Mouse (Mus musculus): ENCODE data around the gene Gm28041. TPM values are rescaled to one million over a fixed set of nuclear protein-coding genes. Genes with fewer than 3 reads are reported as not detected.
"Not testable (repeated sequence)": the region's sequence is repeated elsewhere in the genome, so short reads cannot be mapped to it uniquely, and the experiment has no call there.

Gm28041 gene
- polyA plus RNA-seq, 1 experiment: not detected

- H3K9me3 ChIP-seq (replicated peaks; ENCODE audit: control insufficient read depth, insufficient read depth, low read length, poor library complexity, severe bottlenecking): no peaks in the 10 kb centered on the region
- H3K27ac ChIP-seq (ENCODE audit: insufficient read depth, low read length): no peak overlapping the region
- no peak overlapping the region for H3K9ac ChIP-seq (ENCODE audit: low read depth, poor library complexity, severe bottlenecking)
- no peaks in the 10 kb centered on the region for H3K27me3 ChIP-seq (ENCODE audit: control insufficient read depth, insufficient read depth, low read length, poor library complexity, severe bottlenecking)
- H3K4me1 ChIP-seq (ENCODE audit: control insufficient read depth, insufficient read depth, low read length): no peaks in the 10 kb centered on the region
- TF ChIP-seq POLR2A (IDR thresholded peaks at IDR 0.05; ENCODE audit: insufficient read depth, low read length) (no peak), EP300 (IDR thresholded peaks at IDR 0.05; ENCODE audit: insufficient read depth, low read depth, low read length) (0 out of 2 replicates have a peak, but pooled peaks have one; percentile 15), CTCF (IDR thresholded peaks at IDR 0.05; ENCODE audit: low read depth, low read length) (no peak)
- H3K36me3 ChIP-seq (ENCODE audit: control insufficient read depth, insufficient read depth, low read length, poor library complexity, severe bottlenecking): peaks cover 24% of the 10 kb centered on the region
- H3K4me3 ChIP-seq (ENCODE audit: low read depth, low read length): no peak overlapping the region
These were observed 40.2 kb upstream of the Gm28041 start for GRCm38 (mm10) chr13:67415759-67416158.

DNA sequence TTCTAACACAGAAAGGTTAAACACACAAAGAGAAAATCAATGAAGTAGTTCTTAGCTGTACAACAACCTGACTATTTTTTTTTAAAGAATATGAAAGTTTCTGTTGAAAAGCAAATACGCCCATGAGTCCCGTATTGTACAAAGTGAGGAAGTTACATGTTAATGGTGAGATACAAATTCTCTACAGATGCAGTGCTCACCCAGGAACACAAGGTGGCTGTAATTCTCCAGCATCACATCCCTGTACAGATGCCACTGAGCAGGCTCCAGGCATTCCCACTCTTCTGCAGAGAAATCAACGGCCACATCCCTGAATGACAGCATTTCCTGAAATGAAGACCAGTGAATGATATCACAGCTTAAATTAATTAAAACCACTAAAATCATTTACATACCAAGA is 38.1 kb upstream of the Gm28041 start:
- H3K4me3 ChIP-seq (ENCODE audit: low read depth, low read length); H3K9me3 ChIP-seq (replicated peaks; ENCODE audit: control insufficient read depth, insufficient read depth, low read length, poor library complexity, severe bottlenecking); H3K9ac ChIP-seq (ENCODE audit: low read depth, poor library complexity, severe bottlenecking); H3K4me1 ChIP-seq (ENCODE audit: control insufficient read depth, insufficient read depth, low read length); H3K27ac ChIP-seq (ENCODE audit: insufficient read depth, low read length); H3K27me3 ChIP-seq (ENCODE audit: control insufficient read depth, insufficient read depth, low read length, poor library complexity, severe bottlenecking): not testable (repeated sequence)
- H3K36me3 ChIP-seq (ENCODE audit: control insufficient read depth, insufficient read depth, low read length, poor library complexity, severe bottlenecking): peaks cover 27% of the 10 kb centered on the region

DNA sequence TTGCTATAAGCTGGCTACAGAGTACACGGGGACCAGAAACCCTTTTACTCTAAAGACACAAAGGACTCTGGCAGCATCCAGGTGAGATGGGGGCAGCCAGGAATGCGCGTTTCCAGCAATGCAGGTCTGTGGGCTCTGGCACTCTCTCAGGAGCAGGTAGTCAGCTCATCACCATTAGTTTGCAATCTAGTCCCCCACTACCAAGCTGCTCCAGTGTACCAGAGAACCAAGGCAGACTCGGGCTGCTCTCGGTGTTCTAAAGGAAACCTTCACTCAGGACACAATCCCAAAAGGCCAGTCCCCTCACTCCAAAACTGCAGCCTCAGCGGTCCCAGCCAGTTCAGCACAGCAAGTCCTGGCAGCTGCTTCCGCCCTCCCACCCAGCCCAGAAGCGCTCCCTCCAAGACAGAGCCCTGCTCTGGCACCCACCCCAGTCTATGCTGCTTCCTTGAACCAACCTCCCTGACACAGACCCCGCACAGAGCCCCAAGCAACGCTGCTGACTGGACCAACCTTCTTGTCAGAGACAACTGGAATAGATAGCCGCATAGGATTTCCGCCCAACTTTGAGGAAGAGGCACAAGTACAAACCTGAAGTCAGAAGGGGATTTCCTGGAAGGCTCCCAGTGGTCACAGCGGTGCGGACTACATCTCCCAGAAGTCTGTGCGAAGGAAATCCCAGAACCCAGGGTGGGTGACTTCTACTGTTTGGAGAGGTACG is 23.8 kb upstream of the Gm28041 start, which contains the start of gene Zfp429:
Gene Zfp429, minus strand, starts transcription at position 637 of the 721 bp plus-strand sequence.
- H3K9ac ChIP-seq (ENCODE audit: low read depth, poor library complexity, severe bottlenecking): peak within 1 kb of the TSS; percentile 56
- not testable (repeated sequence) for H3K4me1 ChIP-seq (ENCODE audit: control insufficient read depth, insufficient read depth, low read length); H3K27ac ChIP-seq (ENCODE audit: insufficient read depth, low read length)

GRCm38 (mm10) chr13:67376255-67376654 is 722 bp upstream of the Gm28041 start:
- H3K9ac ChIP-seq (ENCODE audit: low read depth, poor library complexity, severe bottlenecking); H3K9me3 ChIP-seq (replicated peaks; ENCODE audit: control insufficient read depth, insufficient read depth, low read length, poor library complexity, severe bottlenecking); H3K27ac ChIP-seq (ENCODE audit: insufficient read depth, low read length); H3K27me3 ChIP-seq (ENCODE audit: control insufficient read depth, insufficient read depth, low read length, poor library complexity, severe bottlenecking); H3K4me1 ChIP-seq (ENCODE audit: control insufficient read depth, insufficient read depth, low read length); H3K36me3 ChIP-seq (ENCODE audit: control insufficient read depth, insufficient read depth, low read length, poor library complexity, severe bottlenecking); H3K4me3 ChIP-seq (ENCODE audit: low read depth, low read length): not testable (repeated sequence)

More for the DNA sequence above, 23.8 kb upstream of the Gm28041 start, which contains the start of gene Zfp429:
- H3K4me3 ChIP-seq (ENCODE audit: low read depth, low read length): peak within 1 kb of the TSS; percentile 98
- not testable (repeated sequence) for H3K36me3 ChIP-seq (ENCODE audit: control insufficient read depth, insufficient read depth, low read length, poor library complexity, severe bottlenecking); H3K27me3 ChIP-seq (ENCODE audit: control insufficient read depth, insufficient read depth, low read length, poor library complexity, severe bottlenecking); H3K9me3 ChIP-seq (replicated peaks; ENCODE audit: control insufficient read depth, insufficient read depth, low read length, poor library complexity, severe bottlenecking)

GRCm38 (mm10) chr13:67360131-67360744 is 15.3 kb downstream of the Gm28041 start, which contains the start of the genes Gm28044 and Zfp953:
Gene Gm28044, minus strand, starts transcription at chr13:67360536.
Gene Zfp953, minus strand, starts transcription at chr13:67360605.
- Histone ChIP-seq H3K4me1 (ENCODE audit: control insufficient read depth, insufficient read depth, low read length) (peaks cover 2% of the 10 kb centered on the region), H3K4me3 (ENCODE audit: low read depth, low read length) (peak within 1 kb of the TSS; percentile 100), H3K9ac (ENCODE audit: low read depth, poor library complexity, severe bottlenecking) (peak within 1 kb of the TSS; percentile 77), H3K36me3 (ENCODE audit: control insufficient read depth, insufficient read depth, low read length, poor library complexity, severe bottlenecking) (no peaks in the 10 kb centered on the region), H3K27ac (ENCODE audit: insufficient read depth, low read length) (peak within 1 kb of the TSS; percentile 4; the same call in 1 of the 2 replicates), H3K9me3 (replicated peaks; ENCODE audit: control insufficient read depth, insufficient read depth, low read length, poor library complexity, severe bottlenecking) (no peaks in the 10 kb centered on the region), H3K27me3 (ENCODE audit: control insufficient read depth, insufficient read depth, low read length, poor library complexity, severe bottlenecking) (no peaks in the 10 kb centered on the region)
- no peak for TF ChIP-seq POLR2A (IDR thresholded peaks at IDR 0.05; ENCODE audit: insufficient read depth, low read length)
- TF ChIP-seq EP300 (IDR thresholded peaks at IDR 0.05; ENCODE audit: insufficient read depth, low read depth, low read length): no peak
- no peak for TF ChIP-seq CTCF (IDR thresholded peaks at IDR 0.05; ENCODE audit: low read depth, low read length)

- Histone ChIP-seq H3K27me3 (ENCODE audit: control insufficient read depth, insufficient read depth, low read length, poor library complexity, severe bottlenecking) (no peaks in the 10 kb centered on the region), H3K4me3 (ENCODE audit: low read depth, low read length) (no peak overlapping the region), H3K27ac (ENCODE audit: insufficient read depth, low read length) (no peak overlapping the region), H3K36me3 (ENCODE audit: control insufficient read depth, insufficient read depth, low read length, poor library complexity, severe bottlenecking) (no peaks in the 10 kb centered on the region), H3K9me3 (replicated peaks; ENCODE audit: control insufficient read depth, insufficient read depth, low read length, poor library complexity, severe bottlenecking) (no peaks in the 10 kb centered on the region), H3K4me1 (ENCODE audit: control insufficient read depth, insufficient read depth, low read length) (no peaks in the 10 kb centered on the region), H3K9ac (ENCODE audit: low read depth, poor library complexity, severe bottlenecking) (no peak overlapping the region)
- TF ChIP-seq EP300 (IDR thresholded peaks at IDR 0.05; ENCODE audit: insufficient read depth, low read depth, low read length) (no peak), CTCF (IDR thresholded peaks at IDR 0.05; ENCODE audit: low read depth, low read length) (no peak), POLR2A (IDR thresholded peaks at IDR 0.05; ENCODE audit: insufficient read depth, low read length) (no peak)
These were observed 23.7 kb downstream of the Gm28041 start for GRCm38 (mm10) chr13:67351854-67352253.
